Mouse (Mus musculus): ENCODE measurements around the gene Ush2a. TPM values are rescaled to one million over a fixed set of nuclear protein-coding genes. Genes with fewer than 3 reads are reported as not detected.
A peak's percentile ranks its signal among the peaks of the same experiment; 100 is the strongest.

The Ush2a gene
- polyA plus RNA-seq, 1 experiment from 2014 or later, result 0.06 TPM

DNA sequence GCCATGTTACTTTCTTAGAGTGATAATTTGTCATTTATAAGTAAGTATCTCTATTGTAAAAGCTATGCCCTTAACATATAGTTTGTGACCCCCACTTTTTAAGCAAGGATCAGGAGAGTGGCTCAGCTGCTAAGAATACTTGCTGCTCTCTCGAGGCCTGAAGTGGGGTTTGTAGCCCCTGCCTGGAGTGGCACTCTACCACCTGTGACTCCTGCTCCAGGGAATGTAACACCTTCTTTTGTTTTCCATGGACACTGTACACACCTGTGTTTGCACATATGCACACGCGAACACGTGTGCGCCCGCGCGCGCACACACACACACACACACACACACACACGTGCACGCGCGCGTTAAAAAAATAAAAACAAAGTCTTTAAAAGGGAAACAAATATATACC lies 424.5 kb downstream of the Ush2a start:
- Histone ChIP-seq H3K9ac (ENCODE audit: low read depth, low read length) (no peak overlapping the region), H3K9me3 (replicated peaks; ENCODE audit: control insufficient read depth, low read length, poor library complexity, severe bottlenecking) (peaks cover 7% of the 10 kb centered on the region), H3K4me1 (ENCODE audit: control insufficient read depth, insufficient read depth, low read length) (no peaks in the 10 kb centered on the region), H3K27ac (ENCODE audit: low read length) (no peak overlapping the region), H3K4me3 (ENCODE audit: low read depth, low read length) (no peak overlapping the region), H3K27me3 (ENCODE audit: control insufficient read depth, insufficient read depth, low read depth, low read length) (no peaks in the 10 kb centered on the region), H3K4me2 (ENCODE audit: low read length) (no peak overlapping the region), H3K36me3 (ENCODE audit: control insufficient read depth, insufficient read depth, low read length) (no peaks in the 10 kb centered on the region)
- WGBS, result 97% methylated on average over 14 of the region's 14 CpGs
- ATAC-seq, result no peak

DNA sequence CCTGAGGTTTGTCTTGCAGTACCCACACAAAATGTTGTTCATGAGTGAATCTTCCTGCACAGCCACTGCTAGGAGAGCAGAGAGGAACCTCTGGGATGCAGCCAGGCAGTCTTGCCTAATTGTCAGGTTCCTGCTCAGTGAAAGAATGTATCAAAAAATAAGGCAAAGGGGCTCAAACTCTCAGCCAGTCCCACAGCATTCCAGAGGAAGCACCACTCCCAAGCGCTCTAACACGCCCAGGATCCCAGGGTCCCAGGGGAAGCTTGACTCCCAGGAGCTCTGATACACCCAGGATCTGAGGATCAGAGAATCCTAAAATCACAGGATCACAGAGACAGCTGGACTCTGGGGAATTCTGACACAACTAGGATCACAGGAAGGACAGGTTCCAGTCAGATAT lies 434.5 kb downstream of the Ush2a start:
- peaks cover 4% of the 10 kb centered on the region; the same call in 1 of the 2 replicates for H3K9me3 ChIP-seq (replicated peaks; ENCODE audit: control insufficient read depth, low read length, poor library complexity, severe bottlenecking)
- H3K4me3 ChIP-seq (ENCODE audit: low read depth, low read length), result no peak overlapping the region
- 93% methylated on average over 2 of the region's 2 CpGs for WGBS
- H3K36me3 ChIP-seq (ENCODE audit: control insufficient read depth, insufficient read depth, low read length), result no peaks in the 10 kb centered on the region
- H3K4me1 ChIP-seq (ENCODE audit: control insufficient read depth, insufficient read depth, low read length), result no peaks in the 10 kb centered on the region
- H3K27ac ChIP-seq (ENCODE audit: low read length), result no peak overlapping the region
- H3K4me2 ChIP-seq (ENCODE audit: low read length), result no peak overlapping the region
- no peaks in the 10 kb centered on the region for H3K27me3 ChIP-seq (ENCODE audit: control insufficient read depth, insufficient read depth, low read depth, low read length)
- ATAC-seq, result no peak
- no peak overlapping the region for H3K9ac ChIP-seq (ENCODE audit: low read depth, low read length)

DNA sequence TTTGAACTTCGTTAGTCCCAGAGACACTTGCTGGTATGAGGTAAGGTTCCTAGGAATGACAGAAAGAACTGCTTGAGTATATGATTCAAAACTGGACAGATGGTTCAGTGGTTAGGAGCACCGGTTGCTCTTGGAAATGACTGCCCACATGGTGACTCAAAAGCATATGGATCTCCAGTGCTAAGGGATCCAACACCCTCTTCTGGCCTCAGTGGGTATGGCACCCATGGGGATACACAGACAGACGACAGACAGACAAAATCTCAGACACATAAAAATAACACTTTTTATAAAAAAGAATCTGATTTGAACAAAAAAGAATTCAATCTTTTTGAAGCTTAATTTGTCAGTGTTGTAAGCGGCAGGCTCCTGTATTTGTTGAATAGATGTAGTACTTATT lies 446.4 kb downstream of the Ush2a start:
- 90% methylated on average over 4 of the region's 4 CpGs for WGBS
- H3K36me3 ChIP-seq (ENCODE audit: control insufficient read depth, insufficient read depth, low read length), result no peaks in the 10 kb centered on the region

DNA sequence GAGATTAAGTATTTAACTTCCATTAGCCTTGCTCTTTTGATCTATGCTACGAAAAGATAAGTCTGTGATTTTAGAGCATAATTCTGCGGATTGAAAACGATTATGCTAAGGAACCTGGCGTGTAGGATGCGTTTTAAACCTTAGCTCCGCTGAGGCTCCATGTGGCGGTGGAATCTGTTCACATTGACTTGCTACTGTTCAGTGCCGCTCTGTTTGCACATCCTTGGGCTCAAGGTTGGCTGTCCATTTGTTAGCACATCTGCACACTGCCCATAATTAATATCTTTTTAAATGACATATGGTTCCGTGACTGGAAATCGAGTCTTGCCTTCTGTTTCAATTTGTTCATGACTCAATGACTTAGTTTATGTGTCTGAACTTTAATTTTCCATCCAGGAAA lies 446.9 kb downstream of the Ush2a start:
- Histone ChIP-seq H3K4me3 (ENCODE audit: low read depth, low read length) (no peak overlapping the region), H3K9ac (ENCODE audit: low read depth, low read length) (no peak overlapping the region), H3K27me3 (ENCODE audit: control insufficient read depth, insufficient read depth, low read depth, low read length) (no peaks in the 10 kb centered on the region), H3K4me2 (ENCODE audit: low read length) (no peak overlapping the region), H3K36me3 (ENCODE audit: control insufficient read depth, insufficient read depth, low read length) (no peaks in the 10 kb centered on the region), H3K9me3 (replicated peaks; ENCODE audit: control insufficient read depth, low read length, poor library complexity, severe bottlenecking) (no peaks in the 10 kb centered on the region), H3K27ac (ENCODE audit: low read length) (no peak overlapping the region), H3K4me1 (ENCODE audit: control insufficient read depth, insufficient read depth, low read length) (no peaks in the 10 kb centered on the region)
- ATAC-seq, result no peak
- 86% methylated on average over 10 of the region's 10 CpGs for WGBS

More for the DNA sequence above, 446.4 kb downstream of the Ush2a start:
- Histone ChIP-seq H3K4me3 (ENCODE audit: low read depth, low read length) (no peak overlapping the region), H3K27me3 (ENCODE audit: control insufficient read depth, insufficient read depth, low read depth, low read length) (no peaks in the 10 kb centered on the region), H3K9me3 (replicated peaks; ENCODE audit: control insufficient read depth, low read length, poor library complexity, severe bottlenecking) (no peaks in the 10 kb centered on the region), H3K9ac (ENCODE audit: low read depth, low read length) (no peak overlapping the region), H3K27ac (ENCODE audit: low read length) (no peak overlapping the region), H3K4me2 (ENCODE audit: low read length) (no peak overlapping the region), H3K4me1 (ENCODE audit: control insufficient read depth, insufficient read depth, low read length) (no peaks in the 10 kb centered on the region)
- ATAC-seq, result no peak

DNA sequence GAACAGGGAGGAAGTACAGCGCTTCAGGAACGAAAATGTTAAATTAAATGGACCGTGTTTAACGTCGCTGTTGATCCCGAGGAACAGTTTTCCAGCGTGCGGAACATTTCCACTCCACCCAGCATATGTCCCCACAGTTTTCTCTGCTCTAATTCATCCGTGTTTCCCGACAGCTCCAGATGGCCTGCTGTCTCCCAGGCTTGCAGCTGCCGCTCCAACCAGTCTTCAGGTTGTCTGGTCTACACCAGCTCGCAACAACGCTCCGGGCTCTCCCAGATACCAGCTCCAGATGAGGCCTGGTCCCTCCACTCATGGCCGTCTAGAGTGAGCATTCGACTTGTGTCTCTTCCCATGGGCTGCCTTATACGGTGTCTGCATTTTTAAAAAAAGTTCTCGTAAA lies 452.3 kb downstream of the Ush2a start:
- no peak overlapping the region for H3K9ac ChIP-seq (ENCODE audit: low read depth, low read length)
- WGBS, result 85% methylated on average over 18 of the region's 18 CpGs
- H3K4me1 ChIP-seq (ENCODE audit: control insufficient read depth, insufficient read depth, low read length), result no peaks in the 10 kb centered on the region
- H3K4me3 ChIP-seq (ENCODE audit: low read depth, low read length), result no peak overlapping the region
- no peaks in the 10 kb centered on the region for H3K9me3 ChIP-seq (replicated peaks; ENCODE audit: control insufficient read depth, low read length, poor library complexity, severe bottlenecking)
- H3K4me2 ChIP-seq (ENCODE audit: low read length), result no peak overlapping the region
- no peak overlapping the region for H3K27ac ChIP-seq (ENCODE audit: low read length)
- no peaks in the 10 kb centered on the region for H3K36me3 ChIP-seq (ENCODE audit: control insufficient read depth, insufficient read depth, low read length)
- ATAC-seq, result no peak
- H3K27me3 ChIP-seq (ENCODE audit: control insufficient read depth, insufficient read depth, low read depth, low read length), result no peaks in the 10 kb centered on the region

DNA sequence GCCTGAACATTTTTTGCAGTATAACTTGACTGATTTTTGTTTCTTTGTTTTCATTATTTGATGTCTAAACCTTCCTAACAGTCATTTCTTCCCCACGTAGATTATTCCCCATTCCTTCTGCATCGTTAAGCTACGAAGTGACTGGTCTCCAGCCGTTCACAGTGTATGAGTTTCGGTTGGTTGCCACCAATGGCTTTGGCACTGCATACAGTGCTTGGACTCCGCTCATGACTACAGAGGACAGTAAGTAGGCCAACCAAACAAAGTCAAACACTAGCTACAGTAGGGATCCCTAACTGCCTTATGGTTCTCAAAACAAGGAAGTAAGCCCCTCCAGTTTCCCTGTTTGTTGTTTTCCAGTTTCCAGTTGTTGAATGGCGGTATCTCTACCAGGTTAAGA lies 453.1 kb downstream of the Ush2a start:
- no peaks in the 10 kb centered on the region for H3K36me3 ChIP-seq (ENCODE audit: control insufficient read depth, insufficient read depth, low read length)
- no peak overlapping the region for H3K27ac ChIP-seq (ENCODE audit: low read length)
- 88% methylated on average over 7 of the region's 7 CpGs for WGBS
- no peak overlapping the region for H3K9ac ChIP-seq (ENCODE audit: low read depth, low read length)
- no peak overlapping the region for H3K4me2 ChIP-seq (ENCODE audit: low read length)
- H3K4me3 ChIP-seq (ENCODE audit: low read depth, low read length), result no peak overlapping the region
- no peaks in the 10 kb centered on the region for H3K9me3 ChIP-seq (replicated peaks; ENCODE audit: control insufficient read depth, low read length, poor library complexity, severe bottlenecking)
- H3K4me1 ChIP-seq (ENCODE audit: control insufficient read depth, insufficient read depth, low read length), result no peaks in the 10 kb centered on the region
- no peaks in the 10 kb centered on the region for H3K27me3 ChIP-seq (ENCODE audit: control insufficient read depth, insufficient read depth, low read depth, low read length)
- ATAC-seq, result no peak

DNA sequence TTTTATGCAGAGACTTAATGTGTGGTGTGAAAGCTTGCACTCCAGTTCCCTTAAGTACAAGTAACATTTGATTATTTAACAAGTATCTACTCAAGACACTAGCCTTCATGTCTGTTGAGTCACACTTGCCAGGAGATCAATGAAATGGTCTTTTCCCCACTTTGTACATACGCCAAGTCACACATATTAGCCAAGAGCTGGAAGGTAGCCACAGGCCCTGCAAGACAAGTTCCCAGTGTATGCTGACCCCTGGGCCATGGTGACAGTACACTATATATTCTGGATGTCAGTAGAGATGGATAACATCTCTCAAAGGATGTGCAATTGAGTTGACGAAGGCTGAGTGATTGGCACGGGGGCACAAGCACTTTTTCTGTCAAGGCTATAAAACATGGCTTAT lies 455.1 kb downstream of the Ush2a start:
- Histone ChIP-seq H3K4me1 (ENCODE audit: control insufficient read depth, insufficient read depth, low read length) (no peaks in the 10 kb centered on the region), H3K4me2 (ENCODE audit: low read length) (no peak overlapping the region), H3K4me3 (ENCODE audit: low read depth, low read length) (no peak overlapping the region), H3K36me3 (ENCODE audit: control insufficient read depth, insufficient read depth, low read length) (no peaks in the 10 kb centered on the region), H3K27me3 (ENCODE audit: control insufficient read depth, insufficient read depth, low read depth, low read length) (no peaks in the 10 kb centered on the region), H3K9ac (ENCODE audit: low read depth, low read length) (no peak overlapping the region), H3K27ac (ENCODE audit: low read length) (no peak overlapping the region), H3K9me3 (replicated peaks; ENCODE audit: control insufficient read depth, low read length, poor library complexity, severe bottlenecking) (no peaks in the 10 kb centered on the region)
- WGBS, result 97% methylated on average over 3 of the region's 3 CpGs
- ATAC-seq, result no peak

DNA sequence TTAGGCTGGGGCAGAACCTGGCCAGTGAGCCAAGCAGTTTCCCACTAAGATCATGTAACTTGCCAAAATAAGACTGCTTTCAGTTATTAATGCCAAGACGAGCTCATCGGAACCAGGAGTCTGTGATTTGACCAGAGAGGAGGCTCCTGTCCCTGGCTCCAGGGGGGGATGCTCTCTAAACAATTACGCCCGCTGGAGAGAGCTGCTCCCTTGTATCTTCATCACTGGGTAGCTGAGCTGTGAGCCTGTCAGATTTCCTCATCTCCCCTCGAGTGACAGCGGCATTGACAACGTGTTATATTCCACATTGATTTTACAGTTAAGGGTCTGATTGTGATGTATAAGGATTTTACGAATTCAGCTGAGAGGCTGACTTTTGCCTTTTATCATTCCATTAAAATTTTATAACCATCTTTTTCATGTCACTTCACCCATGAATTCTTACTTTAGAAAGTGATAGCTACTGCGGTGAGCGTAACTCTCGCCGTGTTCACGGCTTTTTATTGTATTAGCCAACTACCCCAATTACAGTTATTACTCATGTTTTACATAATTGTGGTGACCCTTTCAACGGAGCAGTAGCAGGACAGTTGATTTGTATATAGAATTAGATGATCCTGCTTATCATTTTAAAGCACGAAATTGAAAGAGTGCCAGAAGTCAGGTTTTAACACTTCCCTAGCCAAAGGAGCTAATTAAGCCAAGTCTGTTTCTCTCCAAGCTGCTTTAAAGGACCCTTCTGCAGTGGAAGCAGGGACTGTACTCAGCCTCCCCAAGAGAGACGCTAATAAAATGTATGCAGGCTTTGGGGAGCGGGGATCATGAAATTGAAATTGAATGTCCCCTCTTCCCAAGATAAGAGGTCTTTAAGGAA lies 463.5 kb downstream of the Ush2a start:
- Histone ChIP-seq H3K36me3 (ENCODE audit: control insufficient read depth, insufficient read depth, low read length) (no peaks in the 10 kb centered on the region), H3K4me1 (ENCODE audit: control insufficient read depth, insufficient read depth, low read length) (peaks cover 10% of the 10 kb centered on the region), H3K9ac (ENCODE audit: low read depth, low read length) (no peak overlapping the region), H3K9me3 (replicated peaks; ENCODE audit: control insufficient read depth, low read length, poor library complexity, severe bottlenecking) (no peaks in the 10 kb centered on the region), H3K27ac (ENCODE audit: low read length) (no peak overlapping the region), H3K4me2 (ENCODE audit: low read length) (peak overlapping the region; percentile 40), H3K4me3 (ENCODE audit: low read depth, low read length) (no peak overlapping the region), H3K27me3 (ENCODE audit: control insufficient read depth, insufficient read depth, low read depth, low read length) (no peaks in the 10 kb centered on the region)
- 35% methylated on average over 17 of the region's 17 CpGs for WGBS
- ATAC-seq, result peak; percentile 48; the same call in 1 of the 2 replicates

DNA sequence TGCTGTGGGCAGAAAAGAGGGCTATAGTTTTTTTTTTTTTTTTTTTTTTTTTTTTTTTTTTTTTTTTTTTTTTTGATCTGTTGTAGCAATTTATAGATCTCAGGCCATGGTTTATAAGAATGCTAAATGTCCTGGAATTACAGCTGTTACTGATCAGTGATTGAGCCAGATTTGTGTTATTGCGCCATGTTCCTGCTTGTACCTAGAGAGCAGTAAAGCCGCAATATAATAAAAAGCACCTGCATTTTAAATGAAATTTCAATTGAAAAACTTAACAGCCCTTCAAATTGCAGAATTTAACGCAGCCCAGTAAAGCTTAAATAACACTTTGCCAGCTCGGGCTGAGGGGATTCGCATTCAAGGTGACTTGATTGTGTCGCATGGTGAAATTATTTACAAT lies 465.1 kb downstream of the Ush2a start:
- ATAC-seq, result no peak
- Histone ChIP-seq H3K9me3 (replicated peaks; ENCODE audit: control insufficient read depth, low read length, poor library complexity, severe bottlenecking) (no peaks in the 10 kb centered on the region), H3K4me2 (ENCODE audit: low read length) (no peak overlapping the region), H3K9ac (ENCODE audit: low read depth, low read length) (no peak overlapping the region), H3K4me3 (ENCODE audit: low read depth, low read length) (no peak overlapping the region), H3K36me3 (ENCODE audit: control insufficient read depth, insufficient read depth, low read length) (no peaks in the 10 kb centered on the region), H3K4me1 (ENCODE audit: control insufficient read depth, insufficient read depth, low read length) (peaks cover 10% of the 10 kb centered on the region), H3K27ac (ENCODE audit: low read length) (no peak overlapping the region), H3K27me3 (ENCODE audit: control insufficient read depth, insufficient read depth, low read depth, low read length) (no peaks in the 10 kb centered on the region)
- 62% methylated on average over 6 of the region's 6 CpGs for WGBS

All from midbrain, embryonic 16.5 days (tissue).